Mouse (Mus musculus): Measurements from ENCODE around the gene Rcc1l.

- TF ChIP-seq CTCF (IDR thresholded peaks at IDR 0.05; ENCODE audit: low read depth) (no peak), EP300 (optimal IDR thresholded peaks at IDR 0.05) (no peak)
Measured at GRCm38 (mm10) chr5:134119481-134120120, 57.0 kb downstream of the Rcc1l start.
